Comparison of ENCODE assay signal across 8 mouse cellular contexts in the genomic region with DNA sequence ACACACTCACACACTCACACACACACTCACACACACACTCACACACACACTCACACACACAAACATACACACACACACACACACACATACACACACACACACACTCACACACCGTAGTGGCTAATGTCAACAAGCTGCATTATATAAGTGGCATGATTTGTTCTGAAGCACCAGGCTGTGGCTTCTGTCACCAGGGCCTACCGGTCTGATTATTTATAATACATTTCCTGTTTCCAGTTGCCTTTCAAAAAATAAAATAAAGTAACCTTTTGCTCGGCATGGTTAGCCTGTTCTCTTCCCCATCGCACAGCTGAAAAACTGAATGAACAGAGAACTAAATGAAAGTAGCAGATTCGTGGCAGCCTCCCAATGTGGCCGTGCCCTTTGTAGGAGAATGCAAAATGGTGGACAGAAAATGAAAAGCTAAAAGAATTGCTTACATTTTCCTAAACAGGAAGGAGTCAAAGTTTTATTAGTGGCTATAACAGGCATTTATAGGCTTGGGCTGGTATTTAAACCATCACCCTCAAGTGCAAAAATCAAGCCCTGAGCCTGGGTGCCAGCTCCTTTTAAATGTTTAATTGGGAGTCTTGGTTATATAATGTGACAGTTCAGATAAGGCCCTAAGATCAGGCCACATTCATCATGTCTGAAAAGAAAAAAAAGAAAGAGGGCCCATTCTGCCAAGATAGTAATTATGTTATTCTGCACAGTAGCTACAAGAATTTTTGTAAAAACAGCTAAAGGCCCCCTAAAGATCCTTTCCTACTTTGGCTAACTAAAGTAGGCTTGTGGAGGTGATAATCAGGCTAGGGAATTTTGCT. TPM values are rescaled to one million over a fixed set of nuclear protein-coding genes. Genes with fewer than 3 reads are reported as not detected.
DNase-seq lines count a peak whose midpoint lies in the region; ATAC-seq lines count a peak whose summit lies in the region.

No protein-coding gene starts in this region.

- H3K27me3 ChIP-seq in heart, embryonic 11.5 days (ENCODE audit: control insufficient read depth, insufficient read depth, low read length): no peaks in the 10 kb centered on the region
- no peaks in the 10 kb centered on the region for H3K27me3 ChIP-seq in embryonic facial prominence, embryonic 14.5 days (replicated peaks; ENCODE audit: control insufficient read depth, insufficient read depth, low read length)

- H3K36me3 ChIP-seq in heart, embryonic 11.5 days (ENCODE audit: control insufficient read depth, insufficient read depth, low read length): peaks cover 9% of the 10 kb centered on the region
- H3K36me3 ChIP-seq in embryonic facial prominence, embryonic 14.5 days (ENCODE audit: control insufficient read depth, insufficient read depth, low read length): peaks cover 22% of the 10 kb centered on the region

- DNase-seq in heart, postnatal 36 days: no peak
- no peak for DNase-seq in embryonic facial prominence, embryonic 14.5 days (ENCODE audit: low spot score)
- DNase-seq in lung, postnatal 25 days (ENCODE audit: low spot score): peak; percentile 41
- DNase-seq in thymus, postnatal 0 days (ENCODE audit: low spot score): no peak
- DNase-seq in thymus, postnatal 10 days (ENCODE audit: low spot score in 2 of 2): no peak

- H3K4me1 ChIP-seq in heart, embryonic 11.5 days (ENCODE audit: control insufficient read depth, insufficient read depth, low read length): peaks cover 19% of the 10 kb centered on the region
- peaks cover 23% of the 10 kb centered on the region for H3K4me1 ChIP-seq in embryonic facial prominence, embryonic 14.5 days (ENCODE audit: control insufficient read depth, insufficient read depth, low read length)

- peak overlapping the region; percentile 44 for H3K9ac ChIP-seq in heart, embryonic 11.5 days (ENCODE audit: low read depth, low read length)
- H3K9ac ChIP-seq in embryonic facial prominence, embryonic 14.5 days (ENCODE audit: low read depth, low read length): peak overlapping the region; percentile 90; the same call in 1 of the 2 replicates

- peak overlapping the region; percentile 63 for H3K4me3 ChIP-seq in heart, embryonic 11.5 days (ENCODE audit: low read depth, low read length)
- H3K4me3 ChIP-seq in embryonic facial prominence, embryonic 14.5 days (ENCODE audit: low read depth, low read length): peak overlapping the region; percentile 70

- H3K4me2 ChIP-seq in heart, embryonic 11.5 days: peak overlapping the region; percentile 58
- H3K4me2 ChIP-seq in embryonic facial prominence, embryonic 14.5 days (ENCODE audit: low read depth, low read length): peak overlapping the region; percentile 77

- no peak for ATAC-seq in heart, embryonic 11.5 days (replicated peaks; ENCODE audit: insufficient number of reproducible peaks, low FRiP score, low TSS enrichment)
- ATAC-seq in embryonic facial prominence, embryonic 14.5 days (ENCODE audit: low read depth): no peak
- ATAC-seq in inflammation-experienced regulatory T-cells, adult 6 months: peak; percentile 3
- no peak for ATAC-seq in frontal cortex, adult (ENCODE audit: low TSS enrichment)

- H3K9me3 ChIP-seq in heart, embryonic 11.5 days (replicated peaks; ENCODE audit: control insufficient read depth, low read length): no peaks in the 10 kb centered on the region
- H3K9me3 ChIP-seq in embryonic facial prominence, embryonic 14.5 days (ENCODE audit: control insufficient read depth, low read length): no peaks in the 10 kb centered on the region

- intact Hi-C loops in heart, postnatal 36 days (cut with DNase I): loop anchor here (5.0 kb wide), 1 partner anchor 90 kb away; no protein-coding TSS in a partner anchor

- H3K27ac ChIP-seq in heart, embryonic 11.5 days (ENCODE audit: low read depth, low read length): peak overlapping the region; percentile 31
- H3K27ac ChIP-seq in embryonic facial prominence, embryonic 14.5 days (replicated peaks; ENCODE audit: low read depth, low read length): 0 out of 2 replicates have a peak overlapping the region, but pooled peaks have one; percentile 2

- WGBS in heart, embryonic 11.5 days (ENCODE audit: insufficient replicate concordance): 55% methylated on average over 6 of the region's 6 CpGs
- WGBS in embryonic facial prominence, embryonic 14.5 days: 43% methylated on average over 6 of the region's 6 CpGs

RNA-seq across cellular contexts. Expression of a gene that starts 4.4 kb away (rescaled TPM):
- 45.4 and 53.5 TPM in 2 replicates for polyA plus RNA-seq in heart, embryonic 11.5 days (2014; fragmentation: Nextera tagmentation; extraction: Ambion mirVana)
- total RNA-seq in heart, postnatal 36 days (2021): 10 to 100 TPM; 32.3 to 38.6 TPM
- polyA plus RNA-seq in embryonic facial prominence, embryonic 14.5 days (2014; fragmentation: Nextera tagmentation; extraction: Ambion mirVana): 62.0 and 67.3 TPM in 2 replicates
- polyA plus RNA-seq in inflammation-experienced regulatory T-cells, adult 6 months (2017; shearing (Covaris generic)): 10 to 100 TPM; 38.7 to 86.8 (median 66.6) TPM
- 29.8 and 31.2 TPM in 2 replicates for polyA plus RNA-seq in thymus, postnatal 0 days (2015; fragmentation: Nextera tagmentation; extraction: Ambion mirVana)
